Mouse (Mus musculus) heart, embryonic 15.5 days (tissue): Measurements from ENCODE around the gene Slc12a9. TPM values are rescaled to one million over a fixed set of nuclear protein-coding genes. Genes with fewer than 3 reads are reported as not detected.

Experiments used
- ATAC-seq: fragments of 200-750 bp; cut with Nextera tagmentation; replicated peaks from 2 replicates; pipeline ENCODE4 v1.8.0; 2017; ENCODE audit warnings: low read depth, moderate TSS enrichment; ENCODE audit not compliant: insufficient number of reproducible peaks, insufficient read depth, low FRiP score
- H3K27ac ChIP-seq: fragments of 300-500 bp; sonication (generic); 2 replicates; pipeline ENCODE4 v1.5.1; 2015; ENCODE audit warnings: mild to moderate bottlenecking, inconsistent platforms
- H3K27me3 ChIP-seq: fragments of 300-500 bp; sonication (generic); 2 replicates; pipeline ENCODE4 v1.6.1; 2015; ENCODE audit warnings: inconsistent platforms
- H3K36me3 ChIP-seq: fragments of 300-500 bp; sonication (generic); 2 replicates; pipeline ENCODE4 v1.6.1; 2015; ENCODE audit warnings: mild to moderate bottlenecking, inconsistent platforms
- H3K4me1 ChIP-seq: fragments of 300-500 bp; sonication (generic); replicated peaks from 2 replicates; pipeline ENCODE4 v1.6.1; 2015; ENCODE audit warnings: inconsistent platforms
- H3K4me2 ChIP-seq: fragments of 300-500 bp; sonication (generic); 2 replicates; pipeline ENCODE4 v1.6.1; 2015; ENCODE audit warnings: inconsistent platforms, mild to moderate bottlenecking, moderate library complexity
- H3K4me3 ChIP-seq: fragments of 300-500 bp; sonication (generic); 2 replicates; pipeline ENCODE4 v1.5.1; 2015; ENCODE audit warnings: mild to moderate bottlenecking, inconsistent platforms
- H3K9ac ChIP-seq: fragments of 300-500 bp; sonication (generic); 2 replicates; pipeline ENCODE4 v1.6.1; 2015; ENCODE audit warnings: mild to moderate bottlenecking, inconsistent platforms
- H3K9me3 ChIP-seq: fragments of 300-500 bp; sonication (generic); replicated peaks from 2 replicates; pipeline ENCODE4 v1.6.1; 2016; ENCODE audit warnings: inconsistent platforms
- WGBS: fragments of 180-500 bp; shearing (Covaris S2); methylation state at CpG from one replicate; pipeline ENCODE4 v1.1.7; 2015; ENCODE audit warnings: mixed read lengths; 5-methylcytosine and 5-hydroxymethylcytosine counted together
- polyA plus RNA-seq: library from polyadenylated mRNA; unstranded; fragments of >200 nt; fragmentation: Nextera tagmentation; extraction: Ambion mirVana; gene quantifications from 2 replicates; pipeline ENCODE4 v1.2.1, GENCODE M21; 2015

The Slc12a9 gene
- polyA plus RNA-seq, 1 experiment from 2014 or later: 6.5 TPM

DNA sequence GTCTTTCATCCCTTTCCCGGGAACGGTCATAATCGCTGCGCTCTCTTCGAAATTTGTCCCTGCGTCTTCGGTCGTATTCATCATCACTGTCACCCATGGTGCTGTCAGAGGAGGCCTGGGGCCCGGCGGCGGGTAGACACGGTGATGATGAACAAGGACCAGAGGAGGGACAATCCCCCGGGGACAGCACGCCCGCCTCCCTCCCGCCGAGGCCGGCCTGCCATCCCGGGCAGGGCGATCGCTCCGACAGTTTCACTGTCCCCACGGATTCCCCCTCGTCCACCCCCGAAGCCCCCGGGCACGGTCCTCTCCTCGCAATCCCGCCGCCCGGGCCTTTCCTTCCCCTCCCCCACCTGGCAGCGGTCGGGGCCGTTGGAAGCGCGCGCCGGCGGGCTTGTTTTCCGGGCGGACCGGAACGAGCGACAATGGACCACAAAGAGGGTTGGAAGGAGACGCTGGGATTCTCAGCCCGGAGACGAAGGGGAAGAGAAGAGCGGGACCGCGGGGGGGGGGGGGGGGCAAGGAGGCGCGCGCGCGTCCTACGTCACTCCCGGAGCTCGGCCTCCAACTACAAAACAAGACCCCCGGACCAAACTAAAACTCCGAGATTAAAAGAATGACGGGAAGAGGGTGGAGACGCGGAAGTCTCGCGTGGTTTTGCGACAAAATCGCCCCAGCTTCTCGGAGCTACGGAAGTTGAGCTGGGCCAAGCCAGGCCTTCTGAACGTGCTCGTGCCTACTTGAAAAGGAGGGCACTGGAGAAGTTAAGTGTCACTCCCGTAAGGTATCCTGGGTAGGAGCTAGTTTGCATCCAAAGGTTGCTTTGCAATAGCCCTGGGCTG, 26.1 kb downstream of the Slc12a9 start, which contains the start of gene Srrt:
Srrt (minus strand) TSS at position 604 of the 842 bp plus-strand sequence.
- H3K4me3 ChIP-seq: peak within 1 kb of the TSS; percentile 96
- peak within 1 kb of the TSS; percentile 96 for H3K27ac ChIP-seq

DNA sequence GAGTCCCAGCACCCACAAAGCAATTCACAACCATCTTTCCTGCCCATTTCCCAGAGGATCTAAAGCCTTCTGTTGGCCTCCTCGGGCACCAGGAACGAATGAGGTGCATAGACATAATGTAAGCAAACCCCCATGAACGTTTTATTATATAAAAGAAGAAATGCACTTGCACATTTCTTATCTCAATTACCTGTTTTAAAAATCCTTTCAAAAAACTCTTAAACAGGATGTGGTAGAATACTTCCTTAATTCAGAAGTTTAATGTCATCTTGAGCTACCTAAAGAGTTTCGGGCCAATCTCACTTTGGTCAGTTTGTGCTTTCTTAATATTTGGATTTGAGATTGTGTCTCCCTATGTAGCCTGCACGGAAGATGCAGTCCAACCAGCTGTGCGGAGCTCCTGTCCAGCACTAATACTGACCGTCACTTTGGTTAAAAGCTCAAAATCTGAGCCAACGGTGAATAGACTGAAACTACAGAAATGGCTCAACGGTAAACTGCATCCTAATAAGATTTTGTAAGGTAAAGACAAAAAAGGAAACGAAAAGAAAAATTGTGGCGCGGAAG, 26.9 kb downstream of the Slc12a9 start:
- Histone ChIP-seq H3K27ac (peak overlapping the region; percentile 96), H3K4me1 (peaks cover 49% of the 10 kb centered on the region), H3K36me3 (peaks cover 54% of the 10 kb centered on the region), H3K9me3 (no peaks in the 10 kb centered on the region), H3K9ac (peak overlapping the region; percentile 97), H3K27me3 (no peaks in the 10 kb centered on the region), H3K4me3 (peak overlapping the region; percentile 96), H3K4me2 (peak overlapping the region; percentile 64)
- 12% methylated on average over 12 of the region's 12 CpGs for WGBS
- ATAC-seq: no peak

More for the DNA sequence above, 26.1 kb downstream of the Slc12a9 start, which contains the start of gene Srrt:
- Histone ChIP-seq H3K36me3 (peaks cover 50% of the 10 kb centered on the region), H3K9ac (peak within 1 kb of the TSS; percentile 97), H3K9me3 (no peaks in the 10 kb centered on the region), H3K4me1 (peaks cover 51% of the 10 kb centered on the region), H3K27me3 (no peaks in the 10 kb centered on the region), H3K4me2 (peak within 1 kb of the TSS; percentile 64)
- under 1% methylated on average over 72 of the region's 72 CpGs for WGBS
- ATAC-seq: peak; percentile 82

DNA sequence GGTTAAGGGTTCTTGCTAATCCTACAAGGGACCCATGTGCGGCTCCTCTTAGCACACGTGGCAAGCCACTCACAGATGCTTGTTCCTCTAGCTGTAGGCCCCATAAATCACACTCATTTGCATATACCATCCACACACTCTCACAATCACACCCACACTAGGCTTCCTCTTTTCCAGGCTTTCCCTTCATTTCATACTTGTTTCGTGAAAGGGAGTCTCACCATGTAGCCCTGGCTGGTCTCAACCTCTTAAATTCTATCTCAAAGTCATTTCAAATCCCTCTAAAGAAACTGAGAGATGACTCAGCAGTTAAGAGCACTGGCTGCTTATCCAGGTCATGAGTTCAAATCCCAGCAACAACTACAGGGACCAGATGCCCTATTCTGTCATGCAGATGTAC, 27.6 kb downstream of the Slc12a9 start:
- peaks cover 58% of the 10 kb centered on the region for H3K36me3 ChIP-seq

DNA sequence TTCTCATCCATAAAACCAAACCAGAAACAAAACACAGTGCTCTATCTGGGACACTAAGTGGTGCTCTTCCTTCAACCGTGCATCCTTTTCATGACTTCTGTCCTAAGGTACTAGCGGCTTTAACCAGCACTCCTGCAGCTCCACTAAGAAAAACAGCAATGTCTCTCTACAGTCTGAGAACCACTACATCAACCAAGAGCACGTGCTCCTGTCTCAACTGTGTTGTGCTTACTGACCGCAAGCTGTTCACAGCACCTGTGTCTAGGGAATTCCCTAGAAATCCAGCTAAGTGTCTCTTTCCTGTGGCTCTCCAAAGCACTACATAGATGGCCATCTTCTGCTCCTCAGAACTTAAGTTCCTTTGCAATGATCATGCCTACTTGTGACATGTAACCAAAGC, 28.6 kb downstream of the Slc12a9 start:
- Histone ChIP-seq H3K9ac (0 out of 2 replicates have a peak overlapping the region, but pooled peaks have one; percentile 26), H3K4me1 (peaks cover 52% of the 10 kb centered on the region), H3K27ac (no peak overlapping the region), H3K9me3 (no peaks in the 10 kb centered on the region), H3K4me3 (peak overlapping the region; percentile 96; the same call in 1 of the 2 replicates), H3K27me3 (no peaks in the 10 kb centered on the region), H3K36me3 (peaks cover 58% of the 10 kb centered on the region), H3K4me2 (peak overlapping the region; percentile 64; the same call in 1 of the 2 replicates)
- 68% methylated on average over 4 of the region's 4 CpGs for WGBS
- ATAC-seq: no peak

More for the DNA sequence above, 27.6 kb downstream of the Slc12a9 start:
- WGBS: 65% methylated on average over 3 of the region's 3 CpGs
- Histone ChIP-seq H3K4me3 (peak overlapping the region; percentile 96), H3K9ac (peak overlapping the region; percentile 12; the same call in 1 of the 2 replicates), H3K27me3 (no peaks in the 10 kb centered on the region), H3K9me3 (no peaks in the 10 kb centered on the region), H3K27ac (no peak overlapping the region), H3K4me2 (peak overlapping the region; percentile 64), H3K4me1 (peaks cover 52% of the 10 kb centered on the region)
- no peak for ATAC-seq

DNA sequence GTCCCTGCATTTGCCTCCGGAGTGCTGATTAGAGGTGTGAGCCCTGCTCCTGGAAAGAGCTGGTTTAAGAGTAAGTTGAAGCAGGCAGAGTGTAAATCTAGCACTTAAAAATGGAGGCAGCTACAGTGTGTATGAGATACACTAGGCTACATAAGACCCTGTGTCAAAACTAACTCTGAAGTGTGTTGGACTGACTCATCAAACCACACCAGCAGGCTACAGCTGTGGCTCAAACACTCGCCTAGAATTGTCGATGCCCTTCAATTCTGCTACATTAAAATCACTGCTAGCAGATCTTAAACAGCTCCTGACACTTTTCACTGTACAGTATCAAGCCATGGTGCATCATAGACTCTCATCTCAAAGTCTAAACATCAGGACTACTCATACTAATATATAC, 29.2 kb downstream of the Slc12a9 start:
- H3K4me2 ChIP-seq: no peak overlapping the region
- no peak overlapping the region for H3K9ac ChIP-seq
- ATAC-seq: no peak
- no peaks in the 10 kb centered on the region for H3K27me3 ChIP-seq
- WGBS: 45% methylated on average over 3 of the region's 3 CpGs
- peaks cover 52% of the 10 kb centered on the region for H3K4me1 ChIP-seq
- H3K4me3 ChIP-seq: no peak overlapping the region
- H3K9me3 ChIP-seq: no peaks in the 10 kb centered on the region
- peaks cover 58% of the 10 kb centered on the region for H3K36me3 ChIP-seq
- H3K27ac ChIP-seq: no peak overlapping the region

DNA sequence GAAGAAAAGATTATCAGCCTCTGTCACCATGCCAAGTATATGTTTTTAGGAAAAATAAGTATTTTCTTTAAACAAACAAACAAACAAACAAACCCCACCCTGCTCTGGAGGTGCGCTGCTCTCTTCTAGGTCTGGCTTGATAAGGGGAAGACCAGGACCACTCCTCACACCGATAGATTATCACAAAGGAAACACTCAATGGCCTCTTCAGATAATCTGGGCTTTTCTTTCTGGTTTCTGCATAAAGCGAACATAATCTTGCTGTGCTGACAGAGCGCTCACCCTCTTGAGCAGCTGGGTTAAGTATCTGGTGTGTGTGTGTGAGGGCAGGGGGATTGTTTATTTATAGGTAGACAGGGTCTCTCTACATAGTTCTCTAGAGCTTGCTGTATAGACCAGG, 29.8 kb downstream of the Slc12a9 start:
- no peak overlapping the region for H3K4me3 ChIP-seq
- H3K36me3 ChIP-seq: peaks cover 58% of the 10 kb centered on the region
- no peaks in the 10 kb centered on the region for H3K27me3 ChIP-seq
- H3K9ac ChIP-seq: no peak overlapping the region
- no peak overlapping the region for H3K4me2 ChIP-seq
- no peaks in the 10 kb centered on the region for H3K9me3 ChIP-seq
- peaks cover 52% of the 10 kb centered on the region for H3K4me1 ChIP-seq
- H3K27ac ChIP-seq: no peak overlapping the region
- no peak for ATAC-seq
- WGBS: 41% methylated on average over 4 of the region's 4 CpGs

DNA sequence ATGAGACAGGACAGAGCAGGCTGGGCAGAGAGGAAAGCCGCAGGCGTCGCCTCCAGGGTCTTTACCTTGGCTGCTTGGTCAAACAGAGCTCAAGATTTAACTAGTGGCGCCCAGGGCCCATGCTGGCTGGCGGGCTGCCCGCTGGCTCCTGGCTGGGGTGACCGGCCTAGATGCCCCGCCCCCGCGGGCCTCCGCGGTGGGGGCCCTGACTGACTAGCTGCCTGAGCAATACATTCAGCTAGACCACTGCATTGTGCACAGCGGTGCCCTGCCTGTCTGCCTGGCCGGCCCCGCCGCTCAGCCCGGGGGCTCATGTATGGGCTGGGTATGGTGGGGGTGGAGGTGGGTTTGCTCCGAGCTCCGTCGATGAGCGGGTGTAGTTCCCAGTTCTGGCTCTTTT, 32.1 kb downstream of the Slc12a9 start:
- Histone ChIP-seq H3K27ac (no peak overlapping the region), H3K4me2 (no peak overlapping the region), H3K4me3 (no peak overlapping the region), H3K36me3 (peaks cover 78% of the 10 kb centered on the region), H3K4me1 (peaks cover 44% of the 10 kb centered on the region), H3K27me3 (no peaks in the 10 kb centered on the region), H3K9me3 (no peaks in the 10 kb centered on the region), H3K9ac (no peak overlapping the region)
- ATAC-seq: no peak
- 80% methylated on average over 21 of the region's 21 CpGs for WGBS

DNA sequence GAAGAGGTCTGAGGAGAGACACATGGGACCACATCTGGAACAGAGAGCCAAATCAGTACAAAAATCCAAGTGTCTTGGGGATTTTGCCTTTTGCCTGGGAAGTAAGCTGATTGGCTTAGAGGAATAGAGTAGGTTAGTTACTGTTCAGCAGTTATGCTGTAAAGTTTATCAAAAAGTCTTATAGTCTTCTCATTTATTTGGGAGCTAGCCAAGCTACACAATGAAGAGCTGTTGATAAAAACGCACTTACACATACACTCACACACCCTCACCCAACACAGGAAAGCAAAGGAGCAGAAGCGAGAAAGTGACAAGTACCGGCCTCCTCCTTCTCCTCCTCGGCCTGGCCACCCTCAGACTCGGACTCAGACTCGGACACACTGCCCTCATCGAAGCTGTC, 34.2 kb downstream of the Slc12a9 start:
- no peak for ATAC-seq
- Histone ChIP-seq H3K4me1 (peaks cover 34% of the 10 kb centered on the region), H3K9ac (no peak overlapping the region), H3K4me2 (no peak overlapping the region), H3K4me3 (no peak overlapping the region), H3K36me3 (peaks cover 85% of the 10 kb centered on the region), H3K27me3 (no peaks in the 10 kb centered on the region), H3K27ac (0 out of 2 replicates have a peak overlapping the region, but pooled peaks have one; percentile 16), H3K9me3 (no peaks in the 10 kb centered on the region)
- WGBS: 55% methylated on average over 7 of the region's 7 CpGs

DNA sequence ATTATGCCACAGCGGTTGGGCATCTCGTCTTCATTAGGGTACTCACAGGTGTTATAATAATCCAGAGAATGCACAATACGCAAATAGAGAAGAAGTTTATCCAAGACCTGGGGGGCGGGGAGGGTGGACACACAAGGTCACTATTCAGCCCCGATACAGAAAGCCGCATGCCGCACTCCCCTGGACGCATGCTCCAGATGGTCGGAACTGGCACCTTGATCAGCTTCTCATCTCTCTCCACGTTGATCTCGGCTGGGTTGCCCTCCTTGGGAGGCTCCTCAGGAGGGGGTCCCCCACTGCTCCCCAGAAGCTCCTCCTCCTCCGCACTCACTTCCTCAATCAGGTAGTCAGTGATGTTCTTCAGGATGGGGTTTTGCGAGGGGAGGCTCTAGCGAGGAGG, 36.3 kb downstream of the Slc12a9 start:
- peaks cover 69% of the 10 kb centered on the region for H3K36me3 ChIP-seq
- H3K9ac ChIP-seq: no peak overlapping the region
- peaks cover 28% of the 10 kb centered on the region for H3K4me1 ChIP-seq
- 91% methylated on average over 14 of the region's 14 CpGs for WGBS
- ATAC-seq: no peak
- H3K9me3 ChIP-seq: no peaks in the 10 kb centered on the region
- no peak overlapping the region for H3K27ac ChIP-seq
- H3K4me2 ChIP-seq: no peak overlapping the region
- no peak overlapping the region for H3K4me3 ChIP-seq
- 0 out of 2 replicates have a peak, but pooled peaks cover under 1% of the 10 kb centered on the region for H3K27me3 ChIP-seq

DNA sequence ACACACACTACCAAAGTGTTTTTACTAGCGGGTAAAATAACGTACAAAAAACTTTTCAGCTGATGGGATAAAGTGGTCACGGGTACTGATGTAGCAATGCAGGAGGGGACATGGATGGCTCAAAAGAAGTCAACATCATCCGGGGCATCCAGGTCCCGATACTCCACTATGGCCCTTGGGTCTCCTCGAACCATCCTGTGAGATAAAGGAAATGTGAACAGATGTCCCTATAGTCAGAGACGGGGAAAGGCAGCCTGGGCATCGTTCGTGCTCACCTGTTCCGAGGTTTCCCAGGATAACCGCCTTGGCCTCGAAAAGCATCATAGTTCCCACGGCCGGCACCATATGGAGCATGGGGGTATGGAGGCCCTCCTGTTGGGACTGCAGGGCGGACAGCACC, 37.7 kb downstream of the Slc12a9 start:
- Histone ChIP-seq H3K9me3 (no peaks in the 10 kb centered on the region), H3K36me3 (peaks cover 55% of the 10 kb centered on the region), H3K4me3 (no peak overlapping the region), H3K4me1 (peaks cover 19% of the 10 kb centered on the region), H3K9ac (no peak overlapping the region), H3K27ac (no peak overlapping the region), H3K27me3 (peaks cover 12% of the 10 kb centered on the region), H3K4me2 (no peak overlapping the region; the same call in 1 of the 2 replicates)
- 90% methylated on average over 15 of the region's 15 CpGs for WGBS
- ATAC-seq: no peak

DNA sequence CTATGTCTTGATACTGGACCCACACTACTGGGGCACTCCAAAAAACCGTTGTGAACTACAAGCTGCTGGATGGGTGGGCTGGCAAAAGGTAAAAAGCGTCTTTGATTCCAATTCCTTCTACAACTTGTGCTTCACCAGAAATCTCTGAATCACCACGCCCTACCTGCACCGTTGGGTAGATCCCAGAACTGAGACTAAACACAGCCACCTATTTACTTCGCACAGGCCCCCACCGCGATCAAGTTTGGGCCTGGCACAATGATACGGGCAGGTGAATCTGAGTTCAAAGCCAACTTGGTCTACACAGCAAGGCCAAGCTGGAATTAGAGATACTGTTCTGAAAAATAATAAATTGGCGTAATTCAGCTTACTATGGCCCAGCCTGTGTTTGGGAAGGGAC, 38.1 kb downstream of the Slc12a9 start:
- Histone ChIP-seq H3K9me3 (no peaks in the 10 kb centered on the region), H3K4me2 (peak overlapping the region; percentile 99), H3K4me3 (peak overlapping the region; percentile 65), H3K9ac (peak overlapping the region; percentile 78; the same call in 1 of the 2 replicates), H3K36me3 (peaks cover 50% of the 10 kb centered on the region), H3K4me1 (peaks cover 22% of the 10 kb centered on the region), H3K27ac (no peak overlapping the region), H3K27me3 (peaks cover 16% of the 10 kb centered on the region)
- WGBS: 81% methylated on average over 9 of the region's 9 CpGs
- no peak for ATAC-seq
